Mouse (Mus musculus) kidney, adult 11 months (tissue): Measurements from ENCODE around the gene Psg22.
"Not testable (repeated sequence)": the region's sequence is repeated elsewhere in the genome, so short reads cannot be mapped to it uniquely, and the experiment has no call there.

Experiments
- DNase-seq: peaks from one replicate; pipeline ENCODE4 v3.0.0; 2022

Psg22 gene

GRCm38 (mm10) chr7:18717790-18718189, at the start of gene Psg22:
Psg22 (plus strand) TSS chr7:18718090.
- DNase-seq: no peak

- DNase-seq: no peak
These were observed 38.1 kb upstream of the Psg22 start for GRCm38 (mm10) chr7:18679772-18680171.

DNA sequence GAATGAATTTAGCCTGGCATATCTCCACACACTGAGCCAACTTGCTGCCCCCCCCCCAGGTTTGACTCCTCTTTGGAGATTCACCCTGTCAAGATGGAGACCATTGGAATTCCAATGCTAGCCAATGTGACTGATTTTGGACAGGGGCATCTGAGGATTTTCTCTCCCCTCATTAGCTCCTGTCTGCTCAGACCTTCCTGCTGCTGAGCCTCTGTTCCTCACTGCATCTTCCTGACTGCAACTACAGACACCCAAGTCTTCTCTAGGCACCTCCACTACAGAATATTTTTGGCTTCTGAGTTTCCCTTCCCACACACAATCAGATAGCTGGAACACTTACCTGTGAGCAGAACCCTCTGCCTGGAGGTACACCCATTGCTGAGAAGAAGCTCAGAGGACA, 32.3 kb upstream of the Psg22 start:
- DNase-seq: no peak

DNA sequence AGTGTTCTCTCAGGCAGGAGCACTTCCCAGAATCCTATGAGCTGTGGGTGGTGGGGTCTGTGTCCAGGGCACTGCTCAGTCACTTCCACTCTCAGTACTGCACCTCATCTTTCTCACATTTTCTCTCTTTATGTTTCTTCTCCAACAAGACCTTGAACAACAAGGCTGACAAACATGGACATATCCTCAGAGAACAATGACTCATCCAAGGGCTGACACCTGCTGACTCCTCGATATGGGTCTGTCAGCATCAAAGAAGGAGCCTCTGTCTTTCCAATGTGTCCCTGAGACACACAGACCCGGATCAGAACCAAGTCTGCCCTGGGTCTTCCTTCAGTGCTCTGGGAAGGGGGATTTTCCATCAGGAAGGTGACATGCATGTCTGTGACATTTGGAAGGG, 31.8 kb upstream of the Psg22 start, which contains the start of gene Psg20:
TSS of gene Psg20 (minus strand) at position 101 of the 400 bp plus-strand sequence.
- no peak for DNase-seq

DNA sequence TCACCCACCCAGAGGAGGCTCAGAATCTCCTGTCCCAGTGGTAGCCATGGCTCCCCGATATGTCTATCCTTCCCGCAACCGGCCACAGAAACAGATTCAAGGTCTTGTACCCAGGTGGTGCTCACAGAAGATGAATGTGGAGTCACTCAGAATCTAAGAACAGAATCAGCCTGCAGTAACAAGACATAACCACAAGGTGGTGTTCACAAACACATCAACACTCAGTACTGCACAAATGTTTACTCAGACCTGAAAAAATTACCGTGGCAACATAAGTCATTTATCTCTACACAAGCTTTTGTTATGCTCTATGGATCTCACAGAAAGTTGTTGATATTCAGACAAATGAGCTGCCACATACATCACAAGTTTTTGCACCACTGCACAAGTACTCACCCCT, 7.6 kb upstream of the Psg22 start:
- DNase-seq: not testable (repeated sequence)

DNA sequence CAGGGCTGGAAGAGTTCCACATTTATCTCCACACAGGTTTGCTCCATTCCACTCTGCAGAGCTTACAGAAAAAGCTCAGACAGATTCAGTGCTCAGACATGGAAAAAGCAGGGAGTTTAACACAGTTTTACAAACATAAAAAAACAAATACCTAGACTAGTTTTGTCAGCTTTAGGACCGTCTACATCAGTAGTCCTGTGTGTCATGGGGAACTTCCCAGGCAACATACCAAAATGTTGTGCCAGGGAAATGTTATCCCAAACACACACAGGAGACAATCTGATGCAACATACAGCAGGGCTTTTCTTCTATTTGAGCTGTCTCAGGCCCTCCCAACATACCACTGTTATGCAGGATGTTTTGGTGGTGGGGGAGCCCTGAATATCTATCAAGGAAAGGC, 7.0 kb upstream of the Psg22 start:
- no peak for DNase-seq

DNA sequence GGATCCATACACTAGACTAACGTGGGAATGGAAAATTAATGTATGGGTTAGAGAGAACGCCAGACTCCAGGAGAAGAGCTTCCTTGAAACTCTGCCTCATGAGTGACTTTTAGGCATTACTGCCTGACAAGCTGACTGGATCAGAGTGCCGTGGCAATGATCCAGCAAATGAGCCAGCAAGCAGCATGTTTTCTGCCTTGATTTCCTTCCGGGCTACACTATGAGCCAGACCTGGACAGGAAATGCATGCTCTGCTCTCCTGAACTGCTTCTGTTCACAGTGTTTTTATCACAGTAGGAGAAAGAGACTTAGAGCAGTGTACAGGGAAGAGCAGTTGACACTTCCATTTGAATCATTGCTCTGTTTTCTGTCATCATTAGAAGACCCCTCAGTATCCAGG, 2.3 kb upstream of the Psg22 start:
- DNase-seq: no peak

DNA sequence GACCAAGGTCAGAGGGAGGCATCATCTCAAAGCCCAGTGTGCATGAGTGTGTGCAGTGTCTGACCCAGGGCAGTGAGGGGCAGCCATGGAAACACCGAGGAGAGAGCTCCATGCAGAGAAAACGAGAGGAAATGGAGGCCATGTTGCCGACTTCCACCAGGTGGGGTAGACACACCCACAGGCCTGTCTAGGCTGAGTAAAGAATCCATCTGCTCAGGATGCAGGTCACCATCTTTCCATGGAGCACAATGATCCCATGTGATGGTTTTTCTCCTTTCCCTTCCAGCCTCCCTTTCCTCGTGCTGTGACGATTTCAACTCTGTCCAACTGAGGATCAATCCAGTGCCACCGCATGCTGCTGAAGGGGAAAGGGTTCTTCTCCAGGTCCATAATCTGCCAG, 6.1 kb downstream of the Psg22 start:
- DNase-seq: no peak

- DNase-seq: not testable (repeated sequence)
These were observed 8.0 kb downstream of the Psg22 start for GRCm38 (mm10) chr7:18725931-18726330.

- no peak for DNase-seq
These were observed 10.5 kb downstream of the Psg22 start for GRCm38 (mm10) chr7:18728391-18728790.

- no peak for DNase-seq
These were observed 15.2 kb downstream of the Psg22 start for GRCm38 (mm10) chr7:18733111-18733510.

GRCm38 (mm10) chr7:18734451-18734850, 16.6 kb downstream of the Psg22 start:
- no peak for DNase-seq

- DNase-seq: no peak
These were observed 28.4 kb downstream of the Psg22 start for GRCm38 (mm10) chr7:18746189-18746860.

GRCm38 (mm10) chr7:18747420-18747819, 29.5 kb downstream of the Psg22 start:
- DNase-seq: not testable (repeated sequence)

- DNase-seq: no peak
These were observed 31.4 kb downstream of the Psg22 start for GRCm38 (mm10) chr7:18748994-18749895.

GRCm38 (mm10) chr7:18749896-18750477, 32.1 kb downstream of the Psg22 start:
- peak; percentile 33 for DNase-seq

- not testable (repeated sequence) for DNase-seq
These were observed 42.3 kb downstream of the Psg22 start for GRCm38 (mm10) chr7:18760152-18760551.

- not testable (repeated sequence) for DNase-seq
These were observed 45.0 kb downstream of the Psg22 start for GRCm38 (mm10) chr7:18762885-18763284.
